Mouse (Mus musculus) neutrophil, adult 5-6 weeks (primary cell): ENCODE results near the gene Cldn11. TPM values are rescaled to one million over a fixed set of nuclear protein-coding genes. Genes with fewer than 3 reads are reported as not detected.

ENCODE experiments used
- ATAC-seq: fragments of 151-379, 151-347 bp; 2 replicates; pipeline ENCODE4 v1.8.0; 2017; ENCODE audit warnings: mild to moderate bottlenecking, moderate TSS enrichment; ENCODE audit not compliant: insufficient number of reproducible peaks, poor library complexity, low FRiP score, severe bottlenecking; ENCODE audit errors: extremely low read depth
- total RNA-seq: library from RNA; stranded (forward); fragments of 200-1000 nt; gene quantifications from 2 replicates; pipeline ENCODE4 v1.2.3, GENCODE M21; 2017

Gene Cldn11
- total RNA-seq, 1 experiment from 2014 or later: not detected

GRCm38 (mm10) chr3:31152108-31152507 lies 2.4 kb downstream of the Cldn11 start:
- ATAC-seq: no peak

GRCm38 (mm10) chr3:31156126-31156525 lies 6.4 kb downstream of the Cldn11 start:
- no peak for ATAC-seq

GRCm38 (mm10) chr3:31157776-31158175 lies 8.1 kb downstream of the Cldn11 start:
- no peak for ATAC-seq

GRCm38 (mm10) chr3:31160046-31160445 lies 10.3 kb downstream of the Cldn11 start:
- no peak for ATAC-seq

GRCm38 (mm10) chr3:31161336-31161735 lies 11.6 kb downstream of the Cldn11 start:
- ATAC-seq: no peak

- no peak for ATAC-seq
Measured at GRCm38 (mm10) chr3:31162860-31163259, 13.1 kb downstream of the Cldn11 start.

- ATAC-seq: no peak
Measured at GRCm38 (mm10) chr3:31165803-31166202, 16.1 kb downstream of the Cldn11 start.

- no peak for ATAC-seq
Measured at GRCm38 (mm10) chr3:31166365-31166871, 16.7 kb downstream of the Cldn11 start.

- no peak for ATAC-seq
Measured at GRCm38 (mm10) chr3:31190342-31190741, 40.6 kb downstream of the Cldn11 start.

- no peak for ATAC-seq
Measured at GRCm38 (mm10) chr3:31191402-31191801, 41.7 kb downstream of the Cldn11 start.

GRCm38 (mm10) chr3:31199162-31199877 lies 49.6 kb downstream of the Cldn11 start:
- no peak for ATAC-seq

- no peak for ATAC-seq
Measured at GRCm38 (mm10) chr3:31203947-31204346, 54.2 kb downstream of the Cldn11 start.

GRCm38 (mm10) chr3:31205167-31205566 lies 55.4 kb downstream of the Cldn11 start:
- no peak for ATAC-seq

- no peak for ATAC-seq
Measured at GRCm38 (mm10) chr3:31208046-31208445, 58.3 kb downstream of the Cldn11 start.

- ATAC-seq: no peak
Measured at GRCm38 (mm10) chr3:31208458-31208994, 58.8 kb downstream of the Cldn11 start.

GRCm38 (mm10) chr3:31209001-31209400 lies 59.3 kb downstream of the Cldn11 start:
- no peak for ATAC-seq

GRCm38 (mm10) chr3:31212205-31213038 lies 62.7 kb downstream of the Cldn11 start:
- ATAC-seq: no peak

- no peak for ATAC-seq
Measured at GRCm38 (mm10) chr3:31213802-31214201, 64.1 kb downstream of the Cldn11 start.
